16 mouse cellular contexts compared by ENCODE assay signal in the genomic region with DNA sequence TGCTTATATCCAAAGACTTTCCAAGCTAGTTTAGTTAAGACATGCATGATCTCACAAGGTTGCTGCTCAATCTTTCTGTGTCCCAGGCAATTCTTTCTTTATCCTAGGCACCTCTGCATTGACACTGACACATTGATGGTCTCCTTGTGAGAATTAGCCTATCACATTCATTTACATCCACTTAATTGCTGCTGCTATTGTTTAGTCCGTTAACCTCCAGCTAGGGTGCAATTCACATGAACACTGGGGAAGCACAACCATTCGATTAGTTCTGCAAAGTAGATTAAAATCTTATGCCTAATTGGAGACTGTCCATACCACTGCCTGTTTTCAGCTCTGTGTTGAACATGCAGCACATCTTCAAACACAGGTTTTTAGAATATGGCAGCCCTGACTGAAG.
"Had no signal": no experiment of that assay in that cellular context is flagged by ENCODE, and none has a peak within 500 bp of the region (broad histone marks: within the 10 kb centered on the region; RNA-seq: fewer than 3 reads in every experiment).

No protein-coding gene starts in this region.

- DNase-seq: kidney, adult 2 months; kidney, postnatal 10 days; kidney, postnatal 4 days; left cerebral cortex, postnatal 4 days; liver, postnatal 0 days; lung, embryonic 14.5 days; midbrain, embryonic 14.5 days; thymus, adult 18-20 months; thymus, postnatal 36 days had no signal

- H3K27me3 ChIP-seq: kidney, embryonic 15.5 days; limb, embryonic 12.5 days; limb, embryonic 15.5 days had no signal

- H3K27ac ChIP-seq: kidney, embryonic 15.5 days; limb, embryonic 12.5 days; limb, embryonic 15.5 days; liver, embryonic 14.5 days; macrophage had no signal

- H3K36me3 ChIP-seq: kidney, embryonic 15.5 days; limb, embryonic 12.5 days; limb, embryonic 15.5 days had no signal

- H3K4me3 ChIP-seq: kidney, embryonic 15.5 days; limb, embryonic 12.5 days; limb, embryonic 15.5 days had no signal

- H3K9ac ChIP-seq: kidney, embryonic 15.5 days; limb, embryonic 12.5 days; limb, embryonic 15.5 days; liver, embryonic 14.5 days; liver, postnatal 0 days; lung, embryonic 14.5 days had no signal

- H3K4me2 ChIP-seq: kidney, embryonic 15.5 days; limb, embryonic 12.5 days; limb, embryonic 15.5 days; liver, embryonic 11.5 days; lung, embryonic 14.5 days had no signal

- H3K9me3 ChIP-seq: kidney, embryonic 15.5 days; limb, embryonic 12.5 days; limb, embryonic 15.5 days had no signal

- H3K4me1 ChIP-seq: kidney, embryonic 15.5 days; limb, embryonic 12.5 days; limb, embryonic 15.5 days had no signal

- ATAC-seq: liver, postnatal 0 days; lung, postnatal 0 days had no signal
